Mouse (Mus musculus): ENCODE data around the gene Matn1.

GRCm38 (mm10) chr4:130987046-130987445 lies 42.9 kb downstream of the Matn1 start:
- TF ChIP-seq CTCF (IDR thresholded peaks at IDR 0.05; ENCODE audit: borderline replicate concordance, insufficient read depth, low read length) (no peak), POLR2A (IDR thresholded peaks at IDR 0.05; ENCODE audit: low read depth, low read length) (no peak)

Data from embryonic fibroblast, embryonic 13.5 days (primary cell).